Mouse (Mus musculus): ENCODE data around the gene Ankfn1. TPM values are rescaled to one million over a fixed set of nuclear protein-coding genes. Genes with fewer than 3 reads are reported as not detected.

The Ankfn1 gene
- not detected in 2 replicates for polyA plus RNA-seq (2016; fragmentation: Nextera tagmentation; extraction: Ambion mirVana)

DNA sequence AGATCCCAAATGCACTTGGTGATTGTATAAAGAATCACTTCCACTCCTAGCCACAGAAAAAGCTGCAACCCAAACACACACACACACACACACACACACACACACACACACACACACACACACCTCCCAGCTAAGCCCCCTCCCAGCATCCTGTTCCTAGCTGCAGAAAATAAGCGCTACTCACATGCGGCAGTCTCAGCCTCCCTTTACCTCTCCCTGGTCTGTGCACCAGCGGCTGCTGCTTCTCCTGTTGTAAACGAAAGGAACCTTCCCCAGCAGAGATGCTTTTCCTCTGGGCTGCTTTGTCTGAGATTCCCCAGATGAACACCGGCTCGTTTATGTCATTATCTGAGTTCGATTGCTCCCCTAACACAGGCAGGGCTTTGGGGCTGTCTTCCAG lies at the start of gene Ankfn1:
Ankfn1 (minus strand) TSS at position 223 of the 400 bp plus-strand sequence.
- Histone ChIP-seq H3K4me1 (replicated peaks) (no peaks in the 10 kb centered on the region), H3K27ac (ENCODE audit: poor library complexity, severe bottlenecking) (no peak within 1 kb of the TSS), H3K9ac (no peak within 1 kb of the TSS), H3K9me3 (replicated peaks) (no peaks in the 10 kb centered on the region), H3K4me3 (no peak within 1 kb of the TSS), H3K4me2 (no peak within 1 kb of the TSS), H3K27me3 (replicated peaks) (no peaks in the 10 kb centered on the region), H3K36me3 (no peaks in the 10 kb centered on the region)
- WGBS: 37% methylated on average over 7 of the region's 7 CpGs
- ATAC-seq (ENCODE audit: insufficient number of reproducible peaks, low FRiP score): no peak

DNA sequence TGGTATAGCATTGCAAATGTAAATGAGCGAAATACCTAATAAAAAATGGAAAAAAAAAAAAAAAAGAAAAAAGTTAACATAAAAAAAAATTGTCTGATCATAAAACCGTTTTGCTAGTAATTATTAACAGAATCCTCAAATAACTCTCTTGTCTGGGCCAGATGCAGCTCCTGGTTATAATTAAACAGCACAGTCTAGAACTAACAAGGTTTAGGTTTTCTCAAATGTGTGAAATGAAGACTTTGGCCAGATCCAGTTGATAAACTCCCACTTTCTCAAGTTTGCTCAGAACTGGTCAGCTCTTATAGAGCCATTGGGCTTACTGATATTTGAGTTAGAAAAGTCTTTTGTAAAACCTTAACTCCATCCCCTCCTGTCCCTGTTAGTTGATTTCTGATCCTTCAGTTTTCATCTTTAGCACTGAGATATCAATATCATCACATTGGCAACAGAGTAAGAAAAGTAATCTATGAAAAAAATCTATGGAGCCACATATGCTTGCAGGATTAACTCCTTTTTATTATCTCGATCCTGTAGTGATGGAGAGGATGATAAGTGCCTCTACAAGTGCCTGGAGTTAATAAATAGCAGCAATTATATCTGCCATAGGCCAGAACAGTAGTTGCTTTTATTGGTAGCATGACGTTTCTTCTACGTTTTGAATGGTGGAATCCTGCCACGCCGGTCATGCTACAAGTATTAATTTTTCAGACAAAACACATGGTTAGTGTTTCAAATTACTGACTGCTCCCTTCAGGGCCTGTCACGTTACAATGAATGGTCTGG lies 46.4 kb upstream of the Ankfn1 start:
- ATAC-seq (ENCODE audit: insufficient number of reproducible peaks, low FRiP score): no peak
- Histone ChIP-seq H3K4me2 (no peak overlapping the region), H3K36me3 (no peaks in the 10 kb centered on the region), H3K9ac (no peak overlapping the region), H3K4me1 (replicated peaks) (peaks cover 3% of the 10 kb centered on the region), H3K9me3 (replicated peaks) (no peaks in the 10 kb centered on the region), H3K27ac (ENCODE audit: poor library complexity, severe bottlenecking) (no peak overlapping the region), H3K4me3 (no peak overlapping the region), H3K27me3 (replicated peaks) (peaks cover 5% of the 10 kb centered on the region; the same call in 1 of the 2 replicates)
- WGBS: 74% methylated on average over 8 of the region's 8 CpGs

DNA sequence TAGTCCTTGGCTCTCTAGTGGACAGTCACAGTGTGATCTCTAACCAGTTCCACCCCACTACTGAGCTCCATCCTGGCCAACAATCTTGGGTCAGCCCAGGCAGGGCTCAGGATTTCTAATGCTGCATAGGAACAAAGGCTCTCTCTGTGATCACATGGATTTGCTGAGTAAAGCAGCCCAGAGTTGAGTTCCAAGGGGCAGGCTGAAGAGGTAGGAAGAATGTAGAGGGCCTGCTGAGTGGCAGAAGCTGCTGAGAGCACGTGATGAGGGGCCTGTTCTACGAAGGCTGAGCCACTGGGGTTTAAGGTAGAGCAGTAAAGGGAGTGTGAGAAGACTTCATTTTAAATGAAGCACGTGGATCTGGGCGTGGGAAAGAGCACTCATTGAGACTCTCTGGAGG lies 41.1 kb upstream of the Ankfn1 start:
- H3K27me3 ChIP-seq (replicated peaks): peaks cover 5% of the 10 kb centered on the region; the same call in 1 of the 2 replicates

GRCm38 (mm10) chr11:89811403-89811802 lies 34.0 kb upstream of the Ankfn1 start:
- 68% methylated on average over 1 of the region's 1 CpGs for WGBS
- Histone ChIP-seq H3K4me1 (replicated peaks) (no peaks in the 10 kb centered on the region), H3K4me2 (no peak overlapping the region), H3K27me3 (replicated peaks) (0 out of 2 replicates have a peak, but pooled peaks cover 6% of the 10 kb centered on the region), H3K9me3 (replicated peaks) (no peaks in the 10 kb centered on the region), H3K9ac (no peak overlapping the region), H3K27ac (ENCODE audit: poor library complexity, severe bottlenecking) (no peak overlapping the region), H3K36me3 (no peaks in the 10 kb centered on the region), H3K4me3 (no peak overlapping the region)
- no peak for ATAC-seq (ENCODE audit: insufficient number of reproducible peaks, low FRiP score)

More for the DNA sequence above, 41.1 kb upstream of the Ankfn1 start:
- Histone ChIP-seq H3K9ac (no peak overlapping the region), H3K4me1 (replicated peaks) (peaks cover 5% of the 10 kb centered on the region), H3K4me2 (no peak overlapping the region), H3K36me3 (no peaks in the 10 kb centered on the region), H3K27ac (ENCODE audit: poor library complexity, severe bottlenecking) (no peak overlapping the region), H3K4me3 (no peak overlapping the region), H3K9me3 (replicated peaks) (no peaks in the 10 kb centered on the region)
- no peak for ATAC-seq (ENCODE audit: insufficient number of reproducible peaks, low FRiP score)
- WGBS: 27% methylated on average over 4 of the region's 4 CpGs

- no peak overlapping the region for H3K4me2 ChIP-seq
Observed at GRCm38 (mm10) chr11:89807998-89808397, 30.5 kb upstream of the Ankfn1 start.

DNA sequence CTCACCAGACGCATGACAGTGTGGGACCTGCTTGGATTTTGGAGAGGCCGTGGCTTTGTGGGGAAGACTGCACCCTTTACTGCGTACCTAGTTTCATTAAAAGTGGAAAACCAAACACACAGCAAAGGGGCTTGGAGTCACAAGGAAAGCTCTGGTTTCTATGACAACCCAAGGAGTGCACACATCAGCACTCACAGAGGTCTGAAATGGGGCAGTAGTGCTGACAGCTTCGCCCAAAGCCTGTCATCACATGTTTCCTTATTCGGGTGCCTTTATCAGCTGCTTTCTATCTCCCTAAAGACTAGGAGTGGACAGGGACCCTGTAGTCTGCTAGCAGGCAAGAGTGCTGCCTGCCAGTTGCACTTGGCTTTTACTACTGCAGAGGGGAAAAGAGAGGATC lies 27.4 kb upstream of the Ankfn1 start:
- H3K4me3 ChIP-seq: no peak overlapping the region
- no peak for ATAC-seq (ENCODE audit: insufficient number of reproducible peaks, low FRiP score)
- peak overlapping the region; percentile 57 for H3K4me2 ChIP-seq
- 0 out of 2 replicates have a peak overlapping the region, but pooled peaks have one; percentile 12 for H3K9ac ChIP-seq
- no peaks in the 10 kb centered on the region for H3K36me3 ChIP-seq
- H3K4me1 ChIP-seq (replicated peaks): peaks cover 19% of the 10 kb centered on the region
- WGBS: 13% methylated on average over 5 of the region's 5 CpGs
- H3K27ac ChIP-seq (ENCODE audit: poor library complexity, severe bottlenecking): no peak overlapping the region
- H3K9me3 ChIP-seq (replicated peaks): no peaks in the 10 kb centered on the region
- peaks cover 12% of the 10 kb centered on the region for H3K27me3 ChIP-seq (replicated peaks)

More at GRCm38 (mm10) chr11:89807998-89808397, 30.5 kb upstream of the Ankfn1 start:
- no peaks in the 10 kb centered on the region for H3K36me3 ChIP-seq
- WGBS: 58% methylated on average over 11 of the region's 11 CpGs
- no peaks in the 10 kb centered on the region for H3K9me3 ChIP-seq (replicated peaks)
- no peak overlapping the region for H3K27ac ChIP-seq (ENCODE audit: poor library complexity, severe bottlenecking)
- H3K9ac ChIP-seq: no peak overlapping the region
- no peak overlapping the region for H3K4me3 ChIP-seq
- peaks cover 19% of the 10 kb centered on the region for H3K4me1 ChIP-seq (replicated peaks)
- ATAC-seq (ENCODE audit: insufficient number of reproducible peaks, low FRiP score): no peak
- 0 out of 2 replicates have a peak, but pooled peaks cover 8% of the 10 kb centered on the region for H3K27me3 ChIP-seq (replicated peaks)

- ATAC-seq (ENCODE audit: insufficient number of reproducible peaks, low FRiP score): no peak
- Histone ChIP-seq H3K4me1 (replicated peaks) (peaks cover 19% of the 10 kb centered on the region), H3K27ac (ENCODE audit: poor library complexity, severe bottlenecking) (no peak overlapping the region), H3K36me3 (no peaks in the 10 kb centered on the region), H3K4me3 (no peak overlapping the region), H3K27me3 (replicated peaks) (peaks cover 13% of the 10 kb centered on the region), H3K9ac (no peak overlapping the region), H3K9me3 (replicated peaks) (no peaks in the 10 kb centered on the region), H3K4me2 (no peak overlapping the region)
- WGBS: 64% methylated on average over 5 of the region's 5 CpGs
Observed at GRCm38 (mm10) chr11:89803974-89804373, 26.5 kb upstream of the Ankfn1 start.

DNA sequence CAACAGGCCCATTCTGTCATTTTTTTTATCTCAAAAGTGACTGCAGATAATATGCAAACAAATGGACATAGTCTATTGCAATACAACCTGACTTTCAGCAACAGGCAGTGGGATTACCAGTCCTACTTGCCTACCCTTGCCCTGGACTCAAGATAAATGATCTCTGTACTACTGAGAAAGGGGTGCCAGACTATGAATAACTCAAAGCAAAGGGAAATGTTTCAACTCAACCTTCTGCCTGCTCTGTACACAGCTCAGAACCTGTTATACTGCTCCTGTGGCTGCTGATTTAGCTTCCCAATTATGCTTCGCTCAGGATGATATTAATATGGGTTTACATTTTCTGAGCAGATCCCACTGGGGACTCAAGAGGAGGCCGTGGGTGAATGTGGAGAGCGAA lies 15.3 kb upstream of the Ankfn1 start:
- ATAC-seq (ENCODE audit: insufficient number of reproducible peaks, low FRiP score): no peak
- 84% methylated on average over 3 of the region's 3 CpGs for WGBS
- no peak overlapping the region for H3K4me2 ChIP-seq
- no peaks in the 10 kb centered on the region for H3K36me3 ChIP-seq
- no peaks in the 10 kb centered on the region for H3K4me1 ChIP-seq (replicated peaks)
- no peak overlapping the region for H3K9ac ChIP-seq
- H3K4me3 ChIP-seq: no peak overlapping the region
- H3K9me3 ChIP-seq (replicated peaks): no peaks in the 10 kb centered on the region
- H3K27ac ChIP-seq (ENCODE audit: poor library complexity, severe bottlenecking): no peak overlapping the region
- no peaks in the 10 kb centered on the region for H3K27me3 ChIP-seq (replicated peaks)

DNA sequence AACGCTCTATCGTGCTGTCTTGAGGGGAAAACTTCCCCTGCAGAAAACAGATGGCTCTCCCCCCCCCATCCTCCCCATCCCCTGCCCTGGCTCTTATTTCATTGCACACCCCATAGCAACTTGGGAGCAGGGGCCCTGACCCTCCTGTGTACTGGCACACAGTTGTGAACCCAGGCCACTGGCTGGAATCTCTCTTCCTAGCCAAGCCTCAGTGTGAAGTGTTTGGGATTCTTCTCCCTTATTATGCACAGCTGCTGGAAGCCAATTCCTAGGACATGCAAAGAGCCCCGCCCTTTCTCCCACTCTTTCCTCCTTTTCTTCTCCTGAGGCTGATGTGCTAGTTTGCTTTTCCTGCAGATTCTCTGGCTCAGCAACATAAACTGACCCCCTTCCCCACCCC lies 1.4 kb downstream of the Ankfn1 start:
- Histone ChIP-seq H3K27ac (ENCODE audit: poor library complexity, severe bottlenecking) (no peak overlapping the region), H3K36me3 (no peaks in the 10 kb centered on the region), H3K4me3 (no peak overlapping the region), H3K9ac (no peak overlapping the region), H3K4me1 (replicated peaks) (no peaks in the 10 kb centered on the region), H3K4me2 (no peak overlapping the region), H3K27me3 (replicated peaks) (no peaks in the 10 kb centered on the region), H3K9me3 (replicated peaks) (no peaks in the 10 kb centered on the region)
- no peak for ATAC-seq (ENCODE audit: insufficient number of reproducible peaks, low FRiP score)
- 69% methylated on average over 3 of the region's 3 CpGs for WGBS

- 37% methylated on average over 3 of the region's 3 CpGs for WGBS
- H3K9me3 ChIP-seq (replicated peaks): no peaks in the 10 kb centered on the region
- H3K4me2 ChIP-seq: no peak overlapping the region
Observed at GRCm38 (mm10) chr11:89774913-89775312, 2.5 kb downstream of the Ankfn1 start.

DNA sequence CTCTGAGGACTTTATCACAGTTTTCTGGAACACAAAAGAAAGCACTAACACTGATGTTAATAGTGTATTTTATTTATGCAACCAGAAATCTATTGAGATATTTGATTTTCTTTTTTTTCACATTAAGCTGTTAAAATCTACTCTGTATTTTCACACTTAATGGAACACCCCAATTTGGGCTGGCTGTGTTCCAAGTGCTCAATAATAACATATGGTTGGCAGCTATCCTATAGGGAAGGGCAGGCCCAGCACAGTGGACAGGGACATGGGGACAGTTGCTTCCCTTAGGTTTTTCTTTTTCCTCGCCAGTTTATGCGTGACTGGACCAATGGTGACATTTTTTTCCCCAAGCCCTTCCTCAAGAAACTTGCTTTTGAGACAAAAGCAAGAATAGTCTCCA lies 4.5 kb downstream of the Ankfn1 start:
- Histone ChIP-seq H3K36me3 (no peaks in the 10 kb centered on the region), H3K27ac (ENCODE audit: poor library complexity, severe bottlenecking) (no peak overlapping the region), H3K9me3 (replicated peaks) (no peaks in the 10 kb centered on the region), H3K4me1 (replicated peaks) (no peaks in the 10 kb centered on the region), H3K27me3 (replicated peaks) (no peaks in the 10 kb centered on the region), H3K9ac (no peak overlapping the region), H3K4me2 (no peak overlapping the region), H3K4me3 (no peak overlapping the region)
- ATAC-seq (ENCODE audit: insufficient number of reproducible peaks, low FRiP score): no peak
- 78% methylated on average over 2 of the region's 2 CpGs for WGBS

More at GRCm38 (mm10) chr11:89774913-89775312, 2.5 kb downstream of the Ankfn1 start:
- ATAC-seq (ENCODE audit: insufficient number of reproducible peaks, low FRiP score): no peak
- Histone ChIP-seq H3K27ac (ENCODE audit: poor library complexity, severe bottlenecking) (no peak overlapping the region), H3K36me3 (no peaks in the 10 kb centered on the region), H3K4me1 (replicated peaks) (no peaks in the 10 kb centered on the region), H3K27me3 (replicated peaks) (no peaks in the 10 kb centered on the region), H3K9ac (no peak overlapping the region), H3K4me3 (no peak overlapping the region)
